Mouse (Mus musculus): ENCODE data around the gene Mgst1.

Mgst1 gene

GRCm38 (mm10) chr6:138139930-138140329 lies at the start of gene Mgst1:
TSS of gene Mgst1 (plus strand) at chr6:138140316.
- DNase-seq (ENCODE audit: extremely low read depth, low read depth, low spot score) = no peak

DNA sequence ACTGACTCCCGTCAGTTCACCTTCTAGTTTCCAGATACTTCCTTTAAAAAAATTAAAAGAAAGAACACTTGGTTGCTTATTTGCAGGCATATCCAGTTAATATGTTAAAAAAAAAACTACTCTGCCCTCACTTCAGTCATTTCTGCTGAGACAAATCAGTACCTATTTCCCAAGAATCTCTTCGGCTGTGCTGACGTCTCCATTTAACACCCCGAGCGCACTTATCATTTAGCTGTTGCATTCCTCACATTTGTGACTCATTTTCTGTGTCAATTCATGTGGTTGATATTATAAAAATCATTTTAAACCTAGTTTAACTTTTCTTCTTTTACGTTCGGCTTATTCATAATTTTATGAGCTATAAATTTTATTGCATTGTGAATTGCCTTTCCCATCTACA lies 47.7 kb upstream of the Mgst1 start:
- no peak for DNase-seq (ENCODE audit: extremely low read depth, low read depth, low spot score)

DNA sequence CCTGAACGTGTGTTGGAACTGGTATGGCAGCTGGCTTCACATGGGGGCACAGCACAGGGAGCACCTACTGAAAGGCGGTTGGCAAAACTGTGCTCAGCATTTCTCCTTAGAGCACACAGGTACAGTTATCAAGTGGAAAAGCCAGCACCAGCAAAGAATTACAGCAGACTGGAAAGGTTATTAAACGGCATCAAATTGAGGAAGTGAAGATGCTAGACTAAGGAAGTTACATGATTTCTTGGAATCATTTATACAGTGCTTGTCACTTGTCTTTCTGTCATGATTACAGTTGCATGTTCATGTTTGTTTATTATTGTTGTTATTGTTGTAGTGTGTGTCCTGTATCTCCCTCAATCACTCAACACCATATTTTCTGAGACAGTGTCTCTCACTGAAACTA lies 45.1 kb upstream of the Mgst1 start:
- DNase-seq (ENCODE audit: extremely low read depth, low read depth, low spot score) = no peak

DNA sequence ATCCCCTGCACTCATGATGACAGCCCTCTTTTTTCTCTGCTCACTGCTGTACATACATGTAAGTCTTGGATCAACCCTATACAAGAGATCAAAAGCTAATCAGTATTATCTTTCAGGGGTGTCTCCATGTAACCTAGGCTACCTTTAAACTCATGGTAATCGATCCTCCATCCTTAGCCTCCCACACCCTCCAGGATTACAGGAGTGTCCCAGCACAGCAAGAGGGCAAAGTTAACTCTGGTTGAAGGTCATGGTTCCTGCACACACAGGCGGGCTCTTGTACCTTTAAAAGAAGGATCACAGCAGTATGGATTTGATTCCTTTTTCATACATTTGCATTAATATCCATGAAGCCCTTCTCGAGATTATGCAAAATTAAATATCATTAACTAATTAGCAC lies 40.5 kb upstream of the Mgst1 start:
- no peak for DNase-seq (ENCODE audit: extremely low read depth, low read depth, low spot score)

DNA sequence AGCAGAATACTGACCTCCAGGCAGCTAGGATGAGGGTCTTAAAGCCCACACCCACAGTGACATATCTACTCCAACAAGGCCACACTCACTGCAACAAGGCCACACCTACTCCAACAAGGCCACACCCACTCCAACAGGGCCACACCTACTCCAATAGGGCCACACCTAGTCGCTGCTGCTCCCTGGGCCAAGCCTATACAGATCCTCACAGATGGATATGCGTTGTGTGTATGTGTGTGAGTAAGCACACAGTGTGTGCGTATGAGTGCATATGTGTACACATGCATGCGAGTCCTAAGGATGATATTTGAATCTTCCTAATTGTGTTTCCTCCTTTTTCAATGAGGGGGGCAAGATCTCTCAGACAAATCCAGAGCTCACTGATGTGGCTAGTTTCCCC lies 38.3 kb upstream of the Mgst1 start:
- DNase-seq (ENCODE audit: extremely low read depth, low read depth, low spot score) = no peak

GRCm38 (mm10) chr6:138102940-138103339 lies 37.2 kb upstream of the Mgst1 start:
- DNase-seq (ENCODE audit: extremely low read depth, low read depth, low spot score) = no peak

- DNase-seq (ENCODE audit: extremely low read depth, low read depth, low spot score) = no peak
Observed at GRCm38 (mm10) chr6:138104559-138104958, 35.6 kb upstream of the Mgst1 start.

DNA sequence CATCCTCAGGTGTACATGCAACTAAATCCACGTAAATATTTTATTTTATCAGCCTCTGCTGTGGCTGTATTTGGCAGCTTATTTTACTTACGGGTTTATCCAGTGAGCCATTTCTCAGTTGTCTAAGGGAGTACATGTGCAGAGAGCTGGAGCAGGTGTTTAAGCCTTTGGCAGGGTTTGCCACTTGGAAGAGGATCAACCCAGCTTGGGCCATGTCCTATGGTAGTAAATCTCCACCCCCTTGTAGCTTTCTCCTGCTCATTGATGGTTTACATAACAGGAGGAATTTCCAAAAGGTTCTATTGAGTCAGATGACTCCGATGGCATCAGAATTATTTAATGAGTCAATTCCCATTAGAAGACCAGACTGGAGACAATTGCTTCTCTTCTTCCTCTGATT lies 22.6 kb upstream of the Mgst1 start:
- peak; percentile 98 for DNase-seq (ENCODE audit: extremely low read depth, low read depth, low spot score)

DNA sequence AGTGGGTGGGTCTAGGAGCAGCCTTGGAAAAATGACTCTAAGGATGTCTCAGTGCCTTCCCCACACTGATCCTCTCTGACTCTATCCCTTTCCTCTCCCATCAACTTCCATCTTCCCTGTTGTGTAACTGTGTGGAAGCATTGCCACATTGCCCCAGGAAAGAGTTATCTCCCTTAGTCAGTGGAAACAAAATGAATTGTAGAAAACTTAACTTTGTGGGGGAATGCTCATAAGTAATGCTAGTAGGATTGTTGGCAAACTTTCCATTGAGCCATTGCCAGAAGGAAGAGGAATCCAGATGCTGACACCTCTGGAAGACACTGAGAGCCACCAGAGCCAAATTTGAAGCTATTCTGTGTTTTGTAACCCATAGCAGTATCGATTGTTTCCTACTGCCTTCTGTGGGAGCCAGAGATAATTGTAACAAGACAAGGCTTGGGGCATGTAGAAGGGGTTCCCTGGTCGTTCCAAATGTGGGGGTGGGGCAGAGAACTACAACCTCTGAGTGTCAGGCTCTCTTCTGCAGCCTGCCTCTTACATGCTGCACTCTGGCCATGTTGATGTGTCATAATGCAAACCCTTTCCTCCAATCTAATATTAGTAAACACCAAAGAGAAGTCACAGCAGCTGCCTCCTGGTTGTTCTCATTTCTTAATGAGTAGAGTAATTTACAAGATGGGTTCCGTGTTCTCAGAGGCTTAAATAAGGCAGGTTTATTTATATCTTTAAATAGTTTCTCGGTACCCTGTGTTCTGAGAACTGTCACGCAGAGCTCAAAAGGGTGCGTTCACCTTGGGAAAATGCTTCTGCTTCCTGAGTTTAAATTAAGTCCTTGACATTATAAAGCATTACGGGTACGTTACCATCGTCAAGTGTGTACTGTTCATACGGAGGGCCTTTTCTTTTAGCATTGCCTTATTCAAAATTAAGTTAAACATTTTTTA lies 11.5 kb upstream of the Mgst1 start:
- DNase-seq (ENCODE audit: extremely low read depth, low read depth, low spot score) = no peak

DNA sequence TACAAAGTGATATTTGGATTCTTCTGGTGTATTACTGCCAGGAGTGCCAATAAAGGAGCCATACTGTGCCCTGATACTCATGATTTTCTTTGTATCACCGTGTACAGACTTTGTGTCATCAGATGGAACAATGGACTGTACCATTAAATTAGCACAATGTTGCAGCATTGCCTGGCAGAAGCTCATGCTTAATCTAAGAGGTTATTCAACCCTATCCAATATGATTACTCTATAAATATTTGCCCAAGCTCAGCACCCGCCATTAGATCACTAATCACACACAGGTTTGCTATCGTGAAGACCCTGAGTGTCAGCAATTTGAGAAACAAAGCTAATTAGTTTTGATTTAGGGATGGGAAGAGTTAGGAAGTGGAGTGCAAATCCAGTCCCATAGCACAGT lies 9.6 kb upstream of the Mgst1 start:
- no peak for DNase-seq (ENCODE audit: extremely low read depth, low read depth, low spot score)

- DNase-seq (ENCODE audit: extremely low read depth, low read depth, low spot score) = no peak
Observed at GRCm38 (mm10) chr6:138140336-138140735, 220 bp downstream of the Mgst1 start.

GRCm38 (mm10) chr6:138141111-138141592 lies 1.0 kb downstream of the Mgst1 start:
- DNase-seq (ENCODE audit: extremely low read depth, low read depth, low spot score) = no peak

DNA sequence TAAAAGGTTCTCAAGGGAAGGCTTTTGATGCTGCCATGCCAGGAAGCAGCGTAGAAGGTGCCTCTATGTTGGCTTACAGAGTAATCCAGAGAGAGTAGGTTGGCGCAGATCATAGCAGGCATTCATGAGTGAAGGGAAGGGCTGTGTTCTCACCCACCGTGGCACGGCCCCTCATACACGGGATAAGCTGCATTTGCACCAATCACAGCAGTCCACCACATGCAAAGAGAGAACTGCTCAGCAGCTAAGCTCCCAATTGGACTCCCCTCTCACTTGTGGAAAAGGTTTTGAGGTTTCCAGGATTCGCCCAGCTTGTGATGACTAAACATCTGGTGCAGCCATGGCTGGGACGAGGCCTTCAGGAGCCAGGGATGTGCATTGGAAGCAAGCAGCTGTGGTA lies 2.5 kb downstream of the Mgst1 start:
- no peak for DNase-seq (ENCODE audit: extremely low read depth, low read depth, low spot score)

GRCm38 (mm10) chr6:138143450-138143849 lies 3.3 kb downstream of the Mgst1 start:
- DNase-seq (ENCODE audit: extremely low read depth, low read depth, low spot score) = peak; percentile 84

- no peak for DNase-seq (ENCODE audit: extremely low read depth, low read depth, low spot score)
Observed at GRCm38 (mm10) chr6:138153111-138153510, 13.0 kb downstream of the Mgst1 start.

DNA sequence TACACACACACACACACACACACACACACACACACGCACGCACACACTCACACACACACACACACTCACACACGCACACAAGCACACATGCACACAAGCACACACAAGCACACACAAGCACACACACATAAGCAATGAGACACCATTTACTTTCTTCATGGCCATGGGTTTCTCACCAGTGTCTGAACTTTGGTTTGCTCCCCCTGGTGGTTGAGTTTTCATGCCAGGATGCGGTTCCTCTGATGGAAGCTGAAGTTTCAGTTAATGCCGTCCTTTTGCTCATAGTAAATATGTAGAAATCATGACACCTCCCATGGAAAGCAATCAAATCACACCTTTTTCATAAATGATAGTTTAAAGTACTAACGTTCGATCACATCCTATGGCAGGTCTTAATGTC lies 23.8 kb downstream of the Mgst1 start:
- no peak for DNase-seq (ENCODE audit: extremely low read depth, low read depth, low spot score)

DNA sequence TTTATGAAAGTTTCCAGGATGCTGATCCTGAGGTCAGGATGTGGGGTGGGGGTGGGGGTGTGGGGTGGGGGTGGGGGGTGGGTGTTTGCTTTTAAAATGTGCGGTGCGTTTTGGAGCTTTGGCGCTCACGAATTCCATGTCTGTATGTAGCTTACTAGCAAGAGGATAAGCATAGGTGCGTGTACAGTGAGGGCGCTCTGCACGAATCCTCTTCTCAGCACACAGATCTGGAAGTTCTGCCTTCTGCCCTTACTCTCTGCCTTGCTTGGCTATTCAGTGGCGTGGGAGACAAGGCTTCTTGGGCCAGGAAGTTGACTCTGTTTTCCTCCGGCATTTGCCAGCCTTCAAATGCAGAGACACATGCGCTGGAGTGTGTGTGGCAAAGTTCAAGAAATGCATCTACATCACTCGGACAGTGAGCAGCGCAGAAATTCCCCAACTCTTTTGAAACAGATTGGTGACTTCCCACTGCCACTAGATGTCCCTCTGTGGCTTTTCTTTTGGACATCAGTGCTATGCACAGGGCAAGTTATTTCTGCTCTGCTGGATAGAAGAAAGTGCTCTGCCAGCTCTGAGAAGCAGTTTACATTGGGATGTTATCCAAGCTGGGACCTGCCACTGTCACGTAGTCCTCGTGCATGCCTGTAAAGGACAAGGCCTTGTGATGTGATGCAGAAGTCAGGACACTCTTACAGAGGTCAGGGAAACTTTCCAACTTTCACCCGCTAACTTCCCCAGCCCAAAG lies 31.5 kb downstream of the Mgst1 start:
- DNase-seq (ENCODE audit: extremely low read depth, low read depth, low spot score) = no peak

Measured in fat pad, adult 2 months (tissue).